Mouse (Mus musculus): ENCODE data around the gene Mllt10.
A peak's percentile ranks its signal among the peaks of the same experiment; 100 is the strongest.

Gene Mllt10

GRCm38 (mm10) chr2:18055016-18055928 is at the start of gene Mllt10:
Mllt10 (plus strand) TSS chr2:18055237.
- DNase-seq, result peak; percentile 47

GRCm38 (mm10) chr2:18011226-18011625 is 43.8 kb upstream of the Mllt10 start:
- no peak for DNase-seq

GRCm38 (mm10) chr2:18012866-18013265 is 42.2 kb upstream of the Mllt10 start:
- DNase-seq, result no peak

GRCm38 (mm10) chr2:18015581-18015980 is 39.5 kb upstream of the Mllt10 start:
- no peak for DNase-seq

GRCm38 (mm10) chr2:18016639-18017038 is 38.4 kb upstream of the Mllt10 start:
- no peak for DNase-seq

GRCm38 (mm10) chr2:18017321-18017720 is 37.7 kb upstream of the Mllt10 start:
- DNase-seq, result no peak

- no peak for DNase-seq
These were observed 35.9 kb upstream of the Mllt10 start for GRCm38 (mm10) chr2:18019122-18019521.

- no peak for DNase-seq
These were observed 32.2 kb upstream of the Mllt10 start for GRCm38 (mm10) chr2:18022886-18023285.

GRCm38 (mm10) chr2:18025116-18025515 is 29.9 kb upstream of the Mllt10 start:
- DNase-seq, result no peak

- no peak for DNase-seq
These were observed 29.3 kb upstream of the Mllt10 start for GRCm38 (mm10) chr2:18025781-18026115.

GRCm38 (mm10) chr2:18026116-18026947 is 28.7 kb upstream of the Mllt10 start:
- peak; percentile 75 for DNase-seq

- peak; percentile 97 for DNase-seq
These were observed 27.4 kb upstream of the Mllt10 start for GRCm38 (mm10) chr2:18027448-18028139.

GRCm38 (mm10) chr2:18028140-18029021 is 26.7 kb upstream of the Mllt10 start:
- DNase-seq, result peak; percentile 98

GRCm38 (mm10) chr2:18029656-18030055 is 25.4 kb upstream of the Mllt10 start:
- DNase-seq, result no peak

GRCm38 (mm10) chr2:18030581-18030980 is 24.5 kb upstream of the Mllt10 start:
- no peak for DNase-seq

GRCm38 (mm10) chr2:18031271-18031821 is 23.7 kb upstream of the Mllt10 start:
- DNase-seq, result peak; percentile 69

GRCm38 (mm10) chr2:18031831-18032537 is 23.1 kb upstream of the Mllt10 start:
- peak; percentile 82 for DNase-seq

GRCm38 (mm10) chr2:18032538-18032895 is 22.5 kb upstream of the Mllt10 start:
- peak; percentile 39 for DNase-seq

- DNase-seq, result no peak
These were observed 21.6 kb upstream of the Mllt10 start for GRCm38 (mm10) chr2:18033166-18034108.

Measured in kidney, postnatal 10 days (tissue).